Mouse (Mus musculus) kidney, adult 2 months (tissue): Measurements from ENCODE around the gene Zkscan17.
A peak's percentile ranks its signal among the peaks of the same experiment; 100 is the strongest.

Experiments
- CTCF ChIP-seq: fragments of 200-500 bp; conservative IDR thresholded peaks from 2 replicates; pipeline ENCODE4 v1.5.1; 2011; ENCODE audit warnings: low read depth, mild to moderate bottlenecking, control low read depth, low read length, moderate library complexity, mixed read lengths; ENCODE audit not compliant: insufficient read depth, insufficient read length
- POLR2A ChIP-seq: fragments of 200-500 bp; IDR thresholded peaks from one replicate; pipeline ENCODE4 v1.6.1; 2011; ENCODE audit warnings: low read depth, low read length, control low read depth

DNA sequence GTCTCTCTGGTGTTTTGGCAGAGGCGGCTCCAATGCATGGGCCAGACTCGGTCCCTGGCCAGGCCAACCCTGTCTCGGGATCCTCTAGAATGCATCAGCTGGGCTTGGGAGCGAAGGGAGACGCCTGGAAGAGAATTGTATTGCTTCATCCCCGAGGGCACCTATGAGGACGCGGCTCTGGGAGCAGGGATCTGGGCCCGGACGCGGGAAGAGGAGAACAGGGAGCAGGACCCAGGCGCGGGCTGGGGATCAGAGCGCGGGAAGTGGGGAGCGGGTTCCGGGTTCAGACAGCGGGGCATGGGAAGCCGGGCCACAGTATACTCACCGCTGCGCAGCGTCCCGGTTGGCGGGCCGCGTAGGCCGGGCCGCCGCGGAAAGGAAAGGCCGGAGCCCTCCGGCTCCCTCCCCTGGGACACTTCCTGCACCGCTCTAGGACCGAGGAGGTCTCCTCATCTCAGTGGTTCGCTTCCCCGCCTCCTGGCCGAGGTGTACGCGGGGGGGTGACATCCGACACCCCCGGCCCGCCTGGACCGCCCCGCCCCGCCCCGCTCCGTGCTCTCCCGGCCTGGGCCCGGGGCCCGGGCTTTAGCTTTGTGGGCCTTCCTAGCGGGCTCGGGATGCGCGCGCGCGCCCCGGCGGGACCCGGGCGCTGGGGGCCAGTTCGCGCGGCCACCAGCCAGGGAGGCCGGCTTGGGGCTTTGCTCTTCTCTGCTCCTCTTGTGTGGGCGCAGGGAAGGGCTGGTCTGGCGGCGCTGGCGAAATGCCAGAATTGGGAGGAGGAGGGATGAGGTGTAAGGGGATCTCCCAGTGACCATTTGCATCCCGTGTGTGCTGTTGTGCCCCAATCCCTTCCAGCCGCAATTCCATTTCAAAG is 20.5 kb downstream of the Zkscan17 start:
- TF ChIP-seq CTCF (no peak), POLR2A (peak; percentile 44)
